Mouse (Mus musculus) spleen, embryonic (tissue): ENCODE measurements around the gene Rhoc.

Experiments used
- CTCF ChIA-PET: fragments of 350-600 bp; sonication (Branson Sonifier 250); formaldehyde crosslinking; loops from one replicate; lab custom pipeline; 2022; lab: Charles Lee

Gene Rhoc

GRCm38 (mm10) chr3:104815346-104815745 lies 27.2 kb downstream of the Rhoc start:
- CTCF ChIA-PET, result no interaction called here

GRCm38 (mm10) chr3:104816130-104816529 lies 28.0 kb downstream of the Rhoc start:
- CTCF ChIA-PET, result no interaction called here

- CTCF ChIA-PET, result no interaction called here
Measured at GRCm38 (mm10) chr3:104817481-104817990, 29.4 kb downstream of the Rhoc start.

- CTCF ChIA-PET, result interaction anchor here (0.7 kb wide), 1 partner anchor 43 kb away, joined by 8 read pairs; no protein-coding TSS in a partner anchor
Measured at GRCm38 (mm10) chr3:104817991-104818748, 30.0 kb downstream of the Rhoc start, which contains the start of gene Mov10. Mov10 (minus strand) TSS chr3:104818563.

GRCm38 (mm10) chr3:104818749-104819134 lies 30.6 kb downstream of the Rhoc start:
- CTCF ChIA-PET, result interaction anchor here (0.7 kb wide), 1 partner anchor 43 kb away, joined by 8 read pairs; no protein-coding TSS in a partner anchor

- CTCF ChIA-PET, result no interaction called here
Measured at GRCm38 (mm10) chr3:104820426-104820825, 32.3 kb downstream of the Rhoc start.

GRCm38 (mm10) chr3:104822413-104822812 lies 34.2 kb downstream of the Rhoc start:
- CTCF ChIA-PET, result no interaction called here

- CTCF ChIA-PET, result no interaction called here
Measured at GRCm38 (mm10) chr3:104835797-104836196, 47.6 kb downstream of the Rhoc start.

- CTCF ChIA-PET, result no interaction called here
Measured at GRCm38 (mm10) chr3:104841049-104841448, 52.9 kb downstream of the Rhoc start.
